In the genomic region with DNA sequence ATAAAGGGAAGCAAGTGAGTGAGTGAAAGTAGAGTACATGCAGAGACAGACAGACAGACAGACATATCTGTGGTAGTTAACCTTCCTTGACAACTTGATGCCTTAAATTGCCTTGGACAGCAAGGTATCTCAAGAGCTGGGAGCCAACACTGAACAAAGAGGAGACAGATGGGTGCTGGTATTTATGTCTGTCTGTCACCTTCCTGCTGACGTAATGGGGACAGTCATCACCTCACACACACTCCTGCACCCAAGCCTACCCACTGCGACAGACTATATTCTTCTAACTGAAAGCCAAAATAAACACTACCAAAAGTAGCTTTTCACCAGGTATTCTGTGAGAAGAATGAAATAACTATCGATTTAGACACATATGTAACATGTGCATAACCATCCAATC, we compare ENCODE assay signal across 23 mouse cellular contexts.
A peak's percentile ranks its signal among the peaks of the same experiment; 100 is the strongest.
DNase-seq lines count a peak whose midpoint lies in the region; ATAC-seq and TF ChIP-seq lines count a peak whose summit lies in the region.
"Had no signal": no experiment of that assay in that cellular context is flagged by ENCODE, and none has a peak within 500 bp of the region (broad histone marks: within the 10 kb centered on the region; RNA-seq: fewer than 3 reads in every experiment).

No protein-coding gene starts in this region.

- H3K79me2 ChIP-seq in CH12.LX (replicated peaks; ENCODE audit: control insufficient read depth, extremely low read depth, insufficient read depth, poor library complexity, severe bottlenecking), result no peaks in the 10 kb centered on the region

- peaks cover 29% of the 10 kb centered on the region for H3K4me1 ChIP-seq in forebrain, embryonic 13.5 days
- H3K4me1 ChIP-seq in forebrain, embryonic 15.5 days, result peaks cover 26% of the 10 kb centered on the region
- peaks cover 17% of the 10 kb centered on the region for H3K4me1 ChIP-seq in forebrain, embryonic 14.5 days (ENCODE audit: control insufficient read depth, insufficient read depth, low read length)
- peaks cover 41% of the 10 kb centered on the region for H3K4me1 ChIP-seq in forebrain, embryonic 10.5 days
- H3K4me1 ChIP-seq in CH12.LX (ENCODE audit: control insufficient read depth in 1 of 2, insufficient read depth in 2 of 2), result peaks cover 10 to 58% of the 10 kb centered on the region in 2 experiments

- in situ Hi-C loops in CH12.LX (cut with MboI; ENCODE audit: low pct_ligation_motif_present, low pct_unique_long_range_greater_than_20kb, low sequenced_read_pairs), result no loop called here

- no peak for ATAC-seq in forebrain, embryonic 13.5 days
- no peak for ATAC-seq in forebrain, embryonic 15.5 days (replicated peaks)
- no peak for ATAC-seq in forebrain, embryonic 14.5 days
- ATAC-seq: activated CD4-positive, CD25-positive, alpha-beta regulatory T cell, adult 4 months; CD4-positive, CD25-positive, alpha-beta regulatory T cell, adult 4 months; Patski had no signal

- no peak overlapping the region for H3K4me3 ChIP-seq in forebrain, embryonic 13.5 days
- H3K4me3 ChIP-seq in forebrain, embryonic 15.5 days, result no peak overlapping the region
- no peak overlapping the region for H3K4me3 ChIP-seq in forebrain, embryonic 14.5 days (ENCODE audit: low read depth, low read length)
- H3K4me3 ChIP-seq in forebrain, embryonic 10.5 days, result no peak overlapping the region
- no peak overlapping the region for H3K4me3 ChIP-seq in CH12.LX (replicated peaks in 1 of 3; ENCODE audit: low read depth in 2 of 3, low read length in 2 of 3, poor library complexity in 1 of 3)

- H3K36me3 ChIP-seq in forebrain, embryonic 13.5 days (ENCODE audit: poor library complexity, severe bottlenecking), result no peaks in the 10 kb centered on the region
- no peaks in the 10 kb centered on the region for H3K36me3 ChIP-seq in forebrain, embryonic 15.5 days
- no peaks in the 10 kb centered on the region for H3K36me3 ChIP-seq in forebrain, embryonic 14.5 days (ENCODE audit: control insufficient read depth, insufficient read depth, low read length)
- H3K36me3 ChIP-seq in forebrain, embryonic 10.5 days (replicated peaks), result no peaks in the 10 kb centered on the region
- H3K36me3 ChIP-seq in CH12.LX (replicated peaks in 1 of 2; ENCODE audit: control insufficient read depth in 1 of 2, insufficient read depth in 1 of 2, low read length in 1 of 2), result peaks cover 0 to 9% of the 10 kb centered on the region in 2 experiments
- H3K36me3 ChIP-seq: G1E had no signal

- no peak for TF ChIP-seq RAD21 in CH12.LX (IDR thresholded peaks at IDR 0.05; ENCODE audit: low read depth, low read length)

- H3K9me3 ChIP-seq in forebrain, embryonic 13.5 days (replicated peaks), result no peaks in the 10 kb centered on the region
- H3K9me3 ChIP-seq in forebrain, embryonic 15.5 days, result no peaks in the 10 kb centered on the region
- no peaks in the 10 kb centered on the region for H3K9me3 ChIP-seq in forebrain, embryonic 14.5 days (replicated peaks; ENCODE audit: control insufficient read depth, low read length)
- H3K9me3 ChIP-seq in forebrain, embryonic 10.5 days, result no peaks in the 10 kb centered on the region
- H3K9me3 ChIP-seq in CH12.LX (replicated peaks; ENCODE audit: low read length), result no peaks in the 10 kb centered on the region
- H3K9me3 ChIP-seq: G1E had no signal

- no peak overlapping the region for H3K9ac ChIP-seq in forebrain, embryonic 13.5 days
- H3K9ac ChIP-seq in forebrain, embryonic 15.5 days (replicated peaks), result no peak overlapping the region
- no peak overlapping the region for H3K9ac ChIP-seq in forebrain, embryonic 14.5 days (ENCODE audit: low read length)
- no peak overlapping the region for H3K9ac ChIP-seq in CH12.LX (ENCODE audit: insufficient read depth, low read depth)

- TF ChIP-seq POLR2A in CH12.LX (IDR thresholded peaks at IDR 0.05; ENCODE audit: low read depth, low read length), result no peak

- peak; percentile 28 for DNase-seq in forebrain, embryonic 14.5 days (ENCODE audit: low spot score)
- no peak for DNase-seq in forebrain, embryonic 10.5 days (ENCODE audit: extremely low spot score, low spot score)
- no peak for DNase-seq in CH12.LX (ENCODE audit: extremely low read depth)
- DNase-seq in brain, adult 2 months (ENCODE audit: low read depth, low spot score), result peak; percentile 59
- DNase-seq in adrenal gland, postnatal 10 days, result no peak
- no peak for DNase-seq in layer of hippocampus, adult 9-11 months
- DNase-seq: adrenal gland, adult 2 months; adrenal gland, adult 8-10 months; adrenal gland, postnatal 14 days; adrenal gland, postnatal 25 days; adrenal gland, postnatal 36 days; B cell, adult 2 months; cerebellum, adult 11 months; cerebellum, adult 11-12 months; cerebellum, adult 18-20 months; cerebellum, adult 2 months; cerebellum, adult 8-10 months had no signal

- 85% methylated on average over 3 of the region's 3 CpGs for WGBS in forebrain, embryonic 13.5 days
- WGBS in forebrain, embryonic 15.5 days, result 68% methylated on average over 3 of the region's 3 CpGs
- WGBS in forebrain, embryonic 14.5 days, result 77% methylated on average over 3 of the region's 3 CpGs
- 92% methylated on average over 3 of the region's 3 CpGs for WGBS in forebrain, embryonic 10.5 days

- no peak for TF ChIP-seq CTCF in CH12.LX (conservative IDR thresholded peaks at IDR 0.05 in 1 of 2, IDR thresholded peaks at IDR 0.05 in 1 of 2; ENCODE audit: low read depth in 2 of 2, low read length in 2 of 2)

- H3K27ac ChIP-seq in forebrain, embryonic 13.5 days, result 0 out of 2 replicates have a peak overlapping the region, but pooled peaks have one; percentile 25
- H3K27ac ChIP-seq in forebrain, embryonic 15.5 days (replicated peaks), result no peak overlapping the region
- no peak overlapping the region for H3K27ac ChIP-seq in forebrain, embryonic 14.5 days (ENCODE audit: low read depth, low read length)
- no peak overlapping the region for H3K27ac ChIP-seq in forebrain, embryonic 10.5 days
- no peak overlapping the region for H3K27ac ChIP-seq in CH12.LX (ENCODE audit: insufficient read depth, low read depth)

- no peak for TF ChIP-seq EP300 in CH12.LX (IDR thresholded peaks at IDR 0.05; ENCODE audit: low read length)

- dilution Hi-C loops in CH12.LX (cut with MboI; ENCODE audit: extremely low pct_ligation_motif_present, extremely low pct_unique_long_range_greater_than_20kb, low sequenced_read_pairs), result no loop called here

- no peaks in the 10 kb centered on the region for H3K27me3 ChIP-seq in forebrain, embryonic 13.5 days
- no peaks in the 10 kb centered on the region for H3K27me3 ChIP-seq in forebrain, embryonic 15.5 days
- H3K27me3 ChIP-seq in forebrain, embryonic 14.5 days (replicated peaks; ENCODE audit: control insufficient read depth, insufficient read depth, low read length), result no peaks in the 10 kb centered on the region
- peaks cover 8% of the 10 kb centered on the region; the same call in 1 of the 2 replicates for H3K27me3 ChIP-seq in forebrain, embryonic 10.5 days (ENCODE audit: poor library complexity, severe bottlenecking)
- H3K27me3 ChIP-seq in CH12.LX (replicated peaks), result no peaks in the 10 kb centered on the region
- H3K27me3 ChIP-seq: Patski had no signal

- no peak overlapping the region for H3K4me2 ChIP-seq in forebrain, embryonic 13.5 days
- H3K4me2 ChIP-seq in forebrain, embryonic 15.5 days (replicated peaks), result no peak overlapping the region
- no peak overlapping the region for H3K4me2 ChIP-seq in forebrain, embryonic 14.5 days (ENCODE audit: low read length)
- peak overlapping the region; percentile 17 for H3K4me2 ChIP-seq in CH12.LX (ENCODE audit: insufficient read depth, low read depth, poor library complexity, severe bottlenecking)

TF ChIP-seq in CH12.LX, 34 proteins besides CTCF, POLR2A, EP300 and RAD21:
- TF ChIP-seq ZKSCAN1 (IDR thresholded peaks at IDR 0.05; ENCODE audit: borderline replicate concordance, low read depth, low read length) (no peak), CHD1 (IDR thresholded peaks at IDR 0.05; ENCODE audit: low read depth, low read length) (no peak), MYC (IDR thresholded peaks at IDR 0.05; ENCODE audit: low read depth, low read length) (no peak), TBP (conservative IDR thresholded peaks at IDR 0.05; ENCODE audit: low read depth, low read length) (no peak), MXI1 (IDR thresholded peaks at IDR 0.05; ENCODE audit: low read depth, low read length) (no peak), CHD2 (IDR thresholded peaks at IDR 0.05; ENCODE audit: low read length) (no peak), MAZ (IDR thresholded peaks at IDR 0.05; ENCODE audit: low read depth, low read length) (no peak), NELFE (IDR thresholded peaks at IDR 0.05; ENCODE audit: low read depth, low read length) (no peak), ZNF384 (IDR thresholded peaks at IDR 0.05; ENCODE audit: low read depth, low read length) (no peak), KAT2A (IDR thresholded peaks at IDR 0.05; ENCODE audit: insufficient replicate concordance, low read length) (no peak), TCF12 (IDR thresholded peaks at IDR 0.05; ENCODE audit: low read depth, low read length) (no peak), SIN3A (IDR thresholded peaks at IDR 0.05; ENCODE audit: low read length) (no peak), ZC3H11A (IDR thresholded peaks at IDR 0.05; ENCODE audit: low read depth, low read length) (no peak)

Comparison
In these comparisons a context has a peak if more than half of its experiments do, and no peak if none do; other contexts are left out.
1. DNase-seq: peak in forebrain, embryonic 14.5 days (single experiment) and brain, adult 2 months (single experiment); none in forebrain, embryonic 10.5 days (single experiment), CH12.LX (single experiment), adrenal gland, postnatal 10 days (single experiment) and layer of hippocampus, adult 9-11 months (single experiment).